Mouse (Mus musculus) stomach, embryonic 16.5 days (tissue): ENCODE measurements around the gene Pcbp2. TPM values are rescaled to one million over a fixed set of nuclear protein-coding genes. Genes with fewer than 3 reads are reported as not detected.

ENCODE experiments used
- ATAC-seq: fragments of 200-750 bp; cut with Nextera tagmentation; 2 replicates; pipeline ENCODE4 v1.8.0; 2017; ENCODE audit warnings: moderate number of reproducible peaks, moderate TSS enrichment; ENCODE audit not compliant: insufficient read depth, low FRiP score
- H3K27ac ChIP-seq: fragments of 300-500 bp; sonication (generic); 2 replicates; pipeline ENCODE4 v1.5.1; 2014; ENCODE audit warnings: low read length
- H3K27me3 ChIP-seq: fragments of 300-500 bp; sonication (generic); 2 replicates; pipeline ENCODE4 v1.6.1; 2014; ENCODE audit warnings: low read length, control low read depth, mixed read lengths; ENCODE audit not compliant: control insufficient read depth, insufficient read depth
- H3K36me3 ChIP-seq: fragments of 300-500 bp; sonication (generic); 2 replicates; pipeline ENCODE4 v1.6.1; 2014; ENCODE audit warnings: low read length; ENCODE audit not compliant: control insufficient read depth, insufficient read depth
- H3K4me1 ChIP-seq: fragments of 300-500 bp; sonication (generic); 2 replicates; pipeline ENCODE4 v1.6.1; 2014; ENCODE audit warnings: low read length, control low read depth, mixed read lengths; ENCODE audit not compliant: control insufficient read depth, insufficient read depth
- H3K4me2 ChIP-seq: fragments of 300-500 bp; sonication (generic); 2 replicates; pipeline ENCODE4 v1.6.1; 2014; ENCODE audit warnings: low read depth, low read length, mixed read lengths
- H3K4me3 ChIP-seq: fragments of 300-500 bp; sonication (generic); replicated peaks from 2 replicates; pipeline ENCODE4 v1.5.1; 2014; ENCODE audit warnings: mild to moderate bottlenecking, low read length
- H3K9ac ChIP-seq: fragments of 300-500 bp; sonication (generic); 2 replicates; pipeline ENCODE4 v1.6.1; 2014; ENCODE audit warnings: low read length
- H3K9me3 ChIP-seq: fragments of 300-500 bp; sonication (generic); replicated peaks from 2 replicates; pipeline ENCODE4 v1.6.1; 2016; ENCODE audit warnings: low read length, control low read depth; ENCODE audit not compliant: control insufficient read depth
- WGBS: fragments of 180-500 bp; shearing (Covaris S2); extraction: QIAGEN DNeasy Blood & Tissue Kit; methylation state at CpG from one replicate; pipeline ENCODE4 v1.1.7; 2014; 5-methylcytosine and 5-hydroxymethylcytosine counted together
- polyA plus RNA-seq: library from polyadenylated mRNA; unstranded; fragments of >200 nt; fragmentation: Nextera tagmentation; extraction: Ambion mirVana; gene quantifications from 2 replicates; pipeline ENCODE4 v1.2.1, GENCODE M21; 2015

Pcbp2 gene
- polyA plus RNA-seq, 1 experiment from 2014 or later: 166 TPM

DNA sequence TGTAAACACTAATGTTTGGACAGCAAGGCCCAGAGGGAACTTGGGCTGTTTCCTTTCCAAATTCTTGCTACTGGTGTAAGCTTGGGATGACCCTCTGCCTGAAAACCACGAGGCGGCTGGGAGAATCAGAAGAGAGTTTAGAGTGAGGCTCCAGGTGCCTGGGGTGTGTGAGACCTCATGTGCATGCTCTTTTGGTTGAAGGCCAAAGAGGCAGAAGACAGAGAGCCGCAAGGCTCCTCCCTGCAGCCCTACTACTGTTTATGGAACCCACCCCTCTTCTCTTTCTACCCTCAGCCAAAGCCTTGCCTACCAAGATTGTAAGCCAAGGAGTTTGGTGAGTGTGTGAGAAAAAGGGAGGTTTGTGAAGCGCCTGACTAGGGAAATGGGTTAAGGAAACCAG lies 45.5 kb downstream of the Pcbp2 start:
- Histone ChIP-seq H3K27ac (no peak overlapping the region), H3K4me1 (peaks cover 46% of the 10 kb centered on the region)

DNA sequence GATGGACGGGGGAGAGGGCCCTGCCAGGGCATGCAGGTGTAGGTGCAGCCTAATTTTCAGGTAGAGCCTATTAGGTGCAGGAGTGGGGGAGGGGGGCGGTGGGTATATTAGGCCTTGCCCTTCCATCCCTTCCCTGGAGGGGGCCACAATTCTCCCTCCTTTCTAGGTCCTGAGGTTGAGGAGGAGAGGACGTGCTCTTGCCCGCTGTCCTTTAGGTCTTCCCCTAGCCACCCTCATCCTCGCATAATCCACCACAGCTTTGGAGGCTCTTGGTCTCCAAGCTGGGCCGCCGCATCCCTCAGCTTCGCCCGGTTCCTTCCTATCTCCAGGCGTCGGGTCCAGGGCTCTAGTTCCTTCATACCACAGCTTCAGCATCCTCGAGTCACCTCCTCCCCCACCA lies 46.0 kb downstream of the Pcbp2 start:
- Histone ChIP-seq H3K9me3 (no peaks in the 10 kb centered on the region), H3K36me3 (no peaks in the 10 kb centered on the region), H3K27me3 (no peaks in the 10 kb centered on the region), H3K4me3 (peak overlapping the region; percentile 57), H3K4me1 (peaks cover 42% of the 10 kb centered on the region), H3K4me2 (peak overlapping the region; percentile 86), H3K27ac (peak overlapping the region; percentile 81; the same call in 1 of the 2 replicates), H3K9ac (peak overlapping the region; percentile 75)
- ATAC-seq: no peak
- 2% methylated on average over 12 of the region's 12 CpGs for WGBS

More for the DNA sequence above, 45.5 kb downstream of the Pcbp2 start:
- no peak for ATAC-seq
- no peaks in the 10 kb centered on the region for H3K36me3 ChIP-seq
- H3K27me3 ChIP-seq: no peaks in the 10 kb centered on the region
- peak overlapping the region; percentile 57 for H3K4me3 ChIP-seq
- H3K4me2 ChIP-seq: peak overlapping the region; percentile 86
- H3K9me3 ChIP-seq: no peaks in the 10 kb centered on the region
- 30% methylated on average over 4 of the region's 4 CpGs for WGBS
- peak overlapping the region; percentile 75; the same call in 1 of the 2 replicates for H3K9ac ChIP-seq

- H3K4me2 ChIP-seq: peak within 1 kb of the TSS; percentile 86
- H3K9ac ChIP-seq: peak within 1 kb of the TSS; percentile 75
- WGBS: under 1% methylated on average over 43 of the region's 43 CpGs
- no peaks in the 10 kb centered on the region for H3K9me3 ChIP-seq
- H3K4me1 ChIP-seq: peaks cover 37% of the 10 kb centered on the region
- peak within 1 kb of the TSS; percentile 81 for H3K27ac ChIP-seq
- peak within 1 kb of the TSS; percentile 57 for H3K4me3 ChIP-seq
- no peaks in the 10 kb centered on the region for H3K36me3 ChIP-seq
- no peak for ATAC-seq
- H3K27me3 ChIP-seq: no peaks in the 10 kb centered on the region
These were observed 46.5 kb downstream of the Pcbp2 start, which contains the start of gene Map3k12 for GRCm38 (mm10) chr15:102516728-102517404. Gene Map3k12 (minus strand): TSS chr15:102517064.

DNA sequence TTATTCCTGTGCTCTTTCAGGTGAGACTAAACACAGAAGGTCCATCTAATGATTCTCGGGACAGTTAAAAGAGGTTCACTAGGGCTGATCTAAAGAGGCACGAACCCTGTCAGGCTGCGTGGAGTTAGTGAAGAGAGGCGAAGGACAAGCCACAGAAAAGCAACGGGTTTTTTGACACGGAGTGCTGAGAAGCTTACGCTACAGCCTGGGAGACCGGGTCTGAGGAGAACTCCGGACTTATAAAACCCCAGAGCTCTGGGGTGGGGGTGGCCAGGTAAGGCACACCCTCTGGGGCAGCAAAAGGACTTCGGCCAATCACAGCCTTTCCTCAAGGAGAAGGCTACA lies 47.3 kb downstream of the Pcbp2 start:
- no peak for ATAC-seq
- no peaks in the 10 kb centered on the region for H3K9me3 ChIP-seq
- peak overlapping the region; percentile 86 for H3K4me2 ChIP-seq
- H3K27ac ChIP-seq: peak overlapping the region; percentile 81
- peaks cover 4% of the 10 kb centered on the region; the same call in 1 of the 2 replicates for H3K36me3 ChIP-seq
- peaks cover 29% of the 10 kb centered on the region for H3K4me1 ChIP-seq
- peak overlapping the region; percentile 75 for H3K9ac ChIP-seq
- 0% methylated on average over 10 of the region's 10 CpGs for WGBS
- peak overlapping the region; percentile 57 for H3K4me3 ChIP-seq
- H3K27me3 ChIP-seq: no peaks in the 10 kb centered on the region

- H3K27me3 ChIP-seq: no peaks in the 10 kb centered on the region
- H3K27ac ChIP-seq: peak within 1 kb of the TSS; percentile 98
- WGBS: under 1% methylated on average over 60 of the region's 60 CpGs
- no peaks in the 10 kb centered on the region for H3K9me3 ChIP-seq
- peaks cover 4% of the 10 kb centered on the region; the same call in 1 of the 2 replicates for H3K36me3 ChIP-seq
- peak; percentile 94 for ATAC-seq
- H3K4me3 ChIP-seq: peak within 1 kb of the TSS; percentile 57
- H3K4me1 ChIP-seq: peaks cover 28% of the 10 kb centered on the region
- H3K4me2 ChIP-seq: peak within 1 kb of the TSS; percentile 86
- peak within 1 kb of the TSS; percentile 79 for H3K9ac ChIP-seq
These were observed 47.9 kb downstream of the Pcbp2 start, which contains the start of gene Tarbp2 for GRCm38 (mm10) chr15:102517976-102518858. Gene Tarbp2 (plus strand): TSS chr15:102518192.

GRCm38 (mm10) chr15:102518859-102519201 lies 48.5 kb downstream of the Pcbp2 start:
- Histone ChIP-seq H3K4me1 (peaks cover 28% of the 10 kb centered on the region), H3K27ac (peak overlapping the region; percentile 98), H3K36me3 (peaks cover 8% of the 10 kb centered on the region; the same call in 1 of the 2 replicates), H3K4me2 (peak overlapping the region; percentile 80), H3K9me3 (no peaks in the 10 kb centered on the region), H3K9ac (peak overlapping the region; percentile 79), H3K27me3 (no peaks in the 10 kb centered on the region), H3K4me3 (peak overlapping the region; percentile 57)
- ATAC-seq: no peak
- 12% methylated on average over 9 of the region's 9 CpGs for WGBS

- WGBS: 50% methylated on average over 17 of the region's 17 CpGs
These were observed 49.1 kb downstream of the Pcbp2 start for GRCm38 (mm10) chr15:102519211-102520141.

GRCm38 (mm10) chr15:102520416-102520815 lies 50.1 kb downstream of the Pcbp2 start:
- no peak overlapping the region for H3K4me2 ChIP-seq
- ATAC-seq: no peak
- H3K9ac ChIP-seq: peak overlapping the region; percentile 44; the same call in 1 of the 2 replicates
- H3K36me3 ChIP-seq: peaks cover 8% of the 10 kb centered on the region; the same call in 1 of the 2 replicates
- no peaks in the 10 kb centered on the region for H3K9me3 ChIP-seq
- no peak overlapping the region for H3K27ac ChIP-seq
- peaks cover 28% of the 10 kb centered on the region for H3K4me1 ChIP-seq
- 50% methylated on average over 4 of the region's 4 CpGs for WGBS
- H3K27me3 ChIP-seq: no peaks in the 10 kb centered on the region
- no peak overlapping the region for H3K4me3 ChIP-seq

More at GRCm38 (mm10) chr15:102519211-102520141, 49.1 kb downstream of the Pcbp2 start:
- no peaks in the 10 kb centered on the region for H3K27me3 ChIP-seq
- peaks cover 28% of the 10 kb centered on the region for H3K4me1 ChIP-seq
- peaks cover 8% of the 10 kb centered on the region; the same call in 1 of the 2 replicates for H3K36me3 ChIP-seq
- peak overlapping the region; percentile 80 for H3K4me2 ChIP-seq
- H3K4me3 ChIP-seq: peak overlapping the region; percentile 57
- no peak for ATAC-seq
- no peaks in the 10 kb centered on the region for H3K9me3 ChIP-seq
- H3K27ac ChIP-seq: peak overlapping the region; percentile 98
- H3K9ac ChIP-seq: peak overlapping the region; percentile 79
